ENCODE assay signal across 10 mouse cellular contexts in genomic region chr17:33952879-33953278, GRCm38 (mm10). TPM values are rescaled to one million over a fixed set of nuclear protein-coding genes. Genes with fewer than 3 reads are reported as not detected.
A peak's percentile ranks its signal among the peaks of the same experiment; 100 is the strongest.
DNase-seq lines count a peak whose midpoint lies in the region; ATAC-seq lines count a peak whose summit lies in the region.
"Had no signal": no experiment of that assay in that cellular context is flagged by ENCODE, and none has a peak within 500 bp of the region (broad histone marks: within the 10 kb centered on the region; RNA-seq: fewer than 3 reads in every experiment).

No protein-coding gene starts in this region.

- DNase-seq in kidney, postnatal 36 days = no peak
- peak; percentile 32 for DNase-seq in ZHBTc4 (ENCODE audit: low read depth, low spot score)
- DNase-seq in gastrocnemius, adult 8-10 months (ENCODE audit: low spot score in 2 of 2) = no peak
- no peak for DNase-seq in layer of hippocampus, adult 18-20 months (ENCODE audit: low spot score in 2 of 2)
- DNase-seq: thymus, adult 2 months had no signal

- no peaks in the 10 kb centered on the region for H3K27me3 ChIP-seq in kidney, embryonic 15.5 days
- H3K27me3 ChIP-seq in forebrain, embryonic 15.5 days = no peaks in the 10 kb centered on the region
- no peaks in the 10 kb centered on the region for H3K27me3 ChIP-seq in liver, embryonic 16.5 days (ENCODE audit: control insufficient read depth, insufficient read depth, low read depth, low read length)
- H3K27me3 ChIP-seq: hindbrain, embryonic 15.5 days had no signal

- H3K4me3 ChIP-seq in kidney, embryonic 15.5 days (replicated peaks) = peak overlapping the region; percentile 75
- H3K4me3 ChIP-seq in forebrain, embryonic 15.5 days = 0 out of 2 replicates have a peak overlapping the region, but pooled peaks have one; percentile 2
- H3K4me3 ChIP-seq in liver, embryonic 16.5 days (ENCODE audit: low read depth, low read length) = peak overlapping the region; percentile 88

- 82% methylated on average over 4 of the region's 4 CpGs for WGBS in kidney, embryonic 15.5 days
- 78% methylated on average over 4 of the region's 4 CpGs for WGBS in forebrain, embryonic 15.5 days
- WGBS in liver, embryonic 16.5 days (ENCODE audit: insufficient replicate concordance) = 72% methylated on average over 4 of the region's 4 CpGs

- H3K4me2 ChIP-seq in kidney, embryonic 15.5 days = peak overlapping the region; percentile 86
- H3K4me2 ChIP-seq in forebrain, embryonic 15.5 days (replicated peaks) = no peak overlapping the region
- H3K4me2 ChIP-seq in liver, embryonic 16.5 days (ENCODE audit: low read depth, low read length) = peak overlapping the region; percentile 88

- H3K9me3 ChIP-seq in kidney, embryonic 15.5 days (replicated peaks) = no peaks in the 10 kb centered on the region
- H3K9me3 ChIP-seq in forebrain, embryonic 15.5 days = no peaks in the 10 kb centered on the region
- no peaks in the 10 kb centered on the region for H3K9me3 ChIP-seq in liver, embryonic 16.5 days (replicated peaks; ENCODE audit: control insufficient read depth, low read length)
- H3K9me3 ChIP-seq: hindbrain, embryonic 15.5 days had no signal

- peaks cover 61% of the 10 kb centered on the region for H3K4me1 ChIP-seq in kidney, embryonic 15.5 days
- peaks cover 69% of the 10 kb centered on the region for H3K4me1 ChIP-seq in forebrain, embryonic 15.5 days
- peaks cover 50% of the 10 kb centered on the region for H3K4me1 ChIP-seq in liver, embryonic 16.5 days (ENCODE audit: control insufficient read depth, low read depth, low read length)

- no peak for ATAC-seq in kidney, embryonic 15.5 days (replicated peaks; ENCODE audit: low FRiP score)
- ATAC-seq in forebrain, embryonic 15.5 days (replicated peaks) = no peak
- no peak for ATAC-seq in liver, embryonic 16.5 days (ENCODE audit: low read depth)

- H3K27ac ChIP-seq in kidney, embryonic 15.5 days = peak overlapping the region; percentile 94
- H3K27ac ChIP-seq in forebrain, embryonic 15.5 days (replicated peaks) = no peak overlapping the region
- peak overlapping the region; percentile 37 for H3K27ac ChIP-seq in liver, embryonic 16.5 days (ENCODE audit: low read length)
- H3K27ac ChIP-seq: hindbrain, embryonic 15.5 days; macrophage had no signal

- H3K36me3 ChIP-seq in kidney, embryonic 15.5 days = peaks cover 54% of the 10 kb centered on the region
- H3K36me3 ChIP-seq in forebrain, embryonic 15.5 days = peaks cover 26% of the 10 kb centered on the region
- peaks cover 16% of the 10 kb centered on the region for H3K36me3 ChIP-seq in liver, embryonic 16.5 days (ENCODE audit: control insufficient read depth, insufficient read depth)

- peak overlapping the region; percentile 89; the same call in 1 of the 2 replicates for H3K9ac ChIP-seq in kidney, embryonic 15.5 days
- H3K9ac ChIP-seq in forebrain, embryonic 15.5 days (replicated peaks) = no peak overlapping the region
- H3K9ac ChIP-seq in liver, embryonic 16.5 days (ENCODE audit: low read depth, low read length) = peak overlapping the region; percentile 91
- H3K9ac ChIP-seq: hindbrain, embryonic 15.5 days had no signal

RNA-seq across cellular contexts. Expression of gene B3galt4, which starts 1.6 kb away (rescaled TPM):
- 5.1 and 5.6 TPM in 2 replicates for polyA plus RNA-seq in kidney, embryonic 15.5 days (2015; fragmentation: Nextera tagmentation; extraction: Ambion mirVana)
- polyA plus RNA-seq in forebrain, embryonic 15.5 days (2015; fragmentation: Nextera tagmentation; extraction: Ambion mirVana) = 10.1 and 10.4 TPM in 2 replicates
- 2.2 and 2.3 TPM in 2 replicates for polyA plus RNA-seq in liver, embryonic 16.5 days (2015; fragmentation: Nextera tagmentation; extraction: Ambion mirVana)
- total RNA-seq in gastrocnemius, adult 8-10 months (2022) = 1 to 10 TPM; 1.4 to 1.8 (median 1.5) TPM
- total RNA-seq in layer of hippocampus, adult 18-20 months (2021) = 1 to 10 TPM; 5.1 to 5.2 TPM

RNA-seq across cellular contexts. Expression of gene Vps52, which starts 2.7 kb away (rescaled TPM):
- polyA plus RNA-seq in kidney, embryonic 15.5 days (2015; fragmentation: Nextera tagmentation; extraction: Ambion mirVana) = 48.0 and 53.5 TPM in 2 replicates
- 75.8 and 79.7 TPM in 2 replicates for polyA plus RNA-seq in forebrain, embryonic 15.5 days (2015; fragmentation: Nextera tagmentation; extraction: Ambion mirVana)
- polyA plus RNA-seq in liver, embryonic 16.5 days (2015; fragmentation: Nextera tagmentation; extraction: Ambion mirVana) = 21.3 and 21.9 TPM in 2 replicates
- 10 to 100 TPM; 32.0 to 34.6 (median 32.5) TPM for total RNA-seq in gastrocnemius, adult 8-10 months (2022)
- total RNA-seq in layer of hippocampus, adult 18-20 months (2021) = 10 to 100 TPM; 76.1 to 79.8 TPM

RNA-seq across cellular contexts. Expression of gene Rps18, which starts 2.9 kb away (rescaled TPM):
- 1,731 and 1,904 TPM in 2 replicates for polyA plus RNA-seq in kidney, embryonic 15.5 days (2015; fragmentation: Nextera tagmentation; extraction: Ambion mirVana)
- polyA plus RNA-seq in forebrain, embryonic 15.5 days (2015; fragmentation: Nextera tagmentation; extraction: Ambion mirVana) = 864 and 971 TPM in 2 replicates
- 904 and 1,002 TPM in 2 replicates for polyA plus RNA-seq in liver, embryonic 16.5 days (2015; fragmentation: Nextera tagmentation; extraction: Ambion mirVana)
- 100 to 1,000 TPM; 380 to 500 (median 432) TPM for total RNA-seq in gastrocnemius, adult 8-10 months (2022)
- 100 to 1,000 TPM; 319 to 336 TPM for total RNA-seq in layer of hippocampus, adult 18-20 months (2021)

RNA-seq across cellular contexts. Expression of gene Wdr46, which starts 12.4 kb away (rescaled TPM):
- 41.8 and 44.0 TPM in 2 replicates for polyA plus RNA-seq in kidney, embryonic 15.5 days (2015; fragmentation: Nextera tagmentation; extraction: Ambion mirVana)
- polyA plus RNA-seq in forebrain, embryonic 15.5 days (2015; fragmentation: Nextera tagmentation; extraction: Ambion mirVana) = 31.0 and 33.4 TPM in 2 replicates
- polyA plus RNA-seq in liver, embryonic 16.5 days (2015; fragmentation: Nextera tagmentation; extraction: Ambion mirVana) = 12.2 and 13.4 TPM in 2 replicates
- total RNA-seq in gastrocnemius, adult 8-10 months (2022) = 10 to 100 TPM in 1 of 4 experiments, 1 to 10 TPM in 3; 7.8 to 11.5 (median 8.7) TPM
- total RNA-seq in layer of hippocampus, adult 18-20 months (2021) = 10 to 100 TPM; 13.2 to 15.5 TPM

RNA-seq across cellular contexts. Expression of gene Pfdn6, which starts 12.7 kb away (rescaled TPM):
- polyA plus RNA-seq in kidney, embryonic 15.5 days (2015; fragmentation: Nextera tagmentation; extraction: Ambion mirVana) = 171 and 183 TPM in 2 replicates
- 198 and 212 TPM in 2 replicates for polyA plus RNA-seq in forebrain, embryonic 15.5 days (2015; fragmentation: Nextera tagmentation; extraction: Ambion mirVana)
- polyA plus RNA-seq in liver, embryonic 16.5 days (2015; fragmentation: Nextera tagmentation; extraction: Ambion mirVana) = 83.8 and 96.4 TPM in 2 replicates
- 10 to 100 TPM; 56.4 to 69.1 (median 64.0) TPM for total RNA-seq in gastrocnemius, adult 8-10 months (2022)
- total RNA-seq in layer of hippocampus, adult 18-20 months (2021) = 10 to 100 TPM; 94.9 to 95.8 TPM

Comparison
In these comparisons a context has a peak if more than half of its experiments do, and no peak if none do; other contexts are left out.
1. H3K4me3 ChIP-seq: peak in every context shown above with its lines; median percentile 88 in liver, embryonic 16.5 days; 75 in kidney, embryonic 15.5 days; 2 in forebrain, embryonic 15.5 days.